ENCODE assay signal across 23 mouse cellular contexts in genomic region chr8:82995727-82996438, GRCm38 (mm10).
A peak's percentile ranks its signal among the peaks of the same experiment; 100 is the strongest.
DNase-seq lines count a peak whose midpoint lies in the region; ATAC-seq and TF ChIP-seq lines count a peak whose summit lies in the region.
"Had no signal": no experiment of that assay in that cellular context is flagged by ENCODE, and none has a peak within 500 bp of the region (broad histone marks: within the 10 kb centered on the region; RNA-seq: fewer than 3 reads in every experiment).

No protein-coding gene starts in this region.

- no peaks in the 10 kb centered on the region for H3K27me3 ChIP-seq in embryonic facial prominence, embryonic 11.5 days (ENCODE audit: control insufficient read depth, insufficient read depth, low read length)
- no peaks in the 10 kb centered on the region for H3K27me3 ChIP-seq in embryonic facial prominence, embryonic 10.5 days (replicated peaks; ENCODE audit: low read depth, poor library complexity, severe bottlenecking)
- no peaks in the 10 kb centered on the region for H3K27me3 ChIP-seq in CH12.LX (replicated peaks)
- H3K27me3 ChIP-seq in midbrain, embryonic 11.5 days (ENCODE audit: control insufficient read depth, insufficient read depth, low read length), result no peaks in the 10 kb centered on the region
- H3K27me3 ChIP-seq: forebrain, embryonic 13.5 days; hindbrain, embryonic 13.5 days; Patski had no signal

- no peak overlapping the region for H3K27ac ChIP-seq in embryonic facial prominence, embryonic 11.5 days (replicated peaks; ENCODE audit: low read depth, low read length)
- no peak overlapping the region for H3K27ac ChIP-seq in embryonic facial prominence, embryonic 10.5 days (replicated peaks)
- H3K27ac ChIP-seq in CH12.LX (ENCODE audit: insufficient read depth, low read depth), result no peak overlapping the region
- H3K27ac ChIP-seq in midbrain, embryonic 11.5 days (ENCODE audit: low read depth, low read length), result no peak overlapping the region
- H3K27ac ChIP-seq: forebrain, embryonic 10.5 days; forebrain, embryonic 13.5 days; gastrocnemius, adult 2 months; hindbrain, embryonic 13.5 days had no signal

- no peak for TF ChIP-seq CTCF in CH12.LX (conservative IDR thresholded peaks at IDR 0.05 in 1 of 2, IDR thresholded peaks at IDR 0.05 in 1 of 2; ENCODE audit: low read depth in 2 of 2, low read length in 2 of 2)

- in situ Hi-C loops in CH12.LX (cut with MboI; ENCODE audit: low pct_ligation_motif_present, low pct_unique_long_range_greater_than_20kb, low sequenced_read_pairs), result no loop called here

- no peak overlapping the region for H3K4me2 ChIP-seq in embryonic facial prominence, embryonic 11.5 days (ENCODE audit: low read depth, low read length)
- H3K4me2 ChIP-seq in CH12.LX (ENCODE audit: insufficient read depth, low read depth, poor library complexity, severe bottlenecking), result 0 out of 2 replicates have a peak overlapping the region, but pooled peaks have one; percentile 5
- no peak overlapping the region for H3K4me2 ChIP-seq in midbrain, embryonic 11.5 days
- H3K4me2 ChIP-seq: forebrain, embryonic 13.5 days; heart, embryonic 11.5 days; hindbrain, embryonic 13.5 days had no signal

- dilution Hi-C loops in CH12.LX (cut with MboI; ENCODE audit: extremely low pct_ligation_motif_present, extremely low pct_unique_long_range_greater_than_20kb, low sequenced_read_pairs), result no loop called here

- H3K36me3 ChIP-seq in embryonic facial prominence, embryonic 11.5 days (replicated peaks; ENCODE audit: control insufficient read depth, insufficient read depth, low read depth, low read length), result no peaks in the 10 kb centered on the region
- no peaks in the 10 kb centered on the region for H3K36me3 ChIP-seq in embryonic facial prominence, embryonic 10.5 days (replicated peaks)
- H3K36me3 ChIP-seq in CH12.LX (replicated peaks in 1 of 2; ENCODE audit: control insufficient read depth in 1 of 2, insufficient read depth in 1 of 2, low read length in 1 of 2), result no peaks in the 10 kb centered on the region
- H3K36me3 ChIP-seq in midbrain, embryonic 11.5 days (ENCODE audit: control insufficient read depth, insufficient read depth, low read length), result no peaks in the 10 kb centered on the region
- H3K36me3 ChIP-seq: forebrain, embryonic 10.5 days; G1E; hindbrain, embryonic 13.5 days had no signal

- 37% methylated on average over 3 of the region's 3 CpGs for WGBS in embryonic facial prominence, embryonic 11.5 days
- 56% methylated on average over 3 of the region's 3 CpGs for WGBS in embryonic facial prominence, embryonic 10.5 days
- 84% methylated on average over 3 of the region's 3 CpGs for WGBS in midbrain, embryonic 11.5 days

- no peak for TF ChIP-seq POLR2A in CH12.LX (IDR thresholded peaks at IDR 0.05; ENCODE audit: low read depth, low read length)

- H3K9ac ChIP-seq in embryonic facial prominence, embryonic 11.5 days (replicated peaks; ENCODE audit: low read length), result no peak overlapping the region
- H3K9ac ChIP-seq in CH12.LX (ENCODE audit: insufficient read depth, low read depth), result no peak overlapping the region
- no peak overlapping the region for H3K9ac ChIP-seq in midbrain, embryonic 11.5 days (ENCODE audit: low read length)
- H3K9ac ChIP-seq: forebrain, embryonic 13.5 days; hindbrain, embryonic 13.5 days had no signal

- DNase-seq in embryonic facial prominence, embryonic 11.5 days (ENCODE audit: low spot score), result peak; percentile 12
- DNase-seq in embryonic facial prominence, embryonic 10.5 days (ENCODE audit: low spot score), result no peak
- DNase-seq in CH12.LX (ENCODE audit: extremely low read depth), result peak; percentile 33
- peak; percentile 10 for DNase-seq in lung, postnatal 10 days
- peak; percentile 60 for DNase-seq in lung, postnatal 36 days
- DNase-seq in kidney, postnatal 14 days, result no peak
- DNase-seq in midbrain, embryonic 11.5 days (ENCODE audit: low spot score, missing footprints), result no peak
- DNase-seq: adrenal gland, postnatal 10 days; adrenal gland, postnatal 36 days; cerebellum, adult 2 months; cerebellum, adult 9-11 months; cerebellum, postnatal 25 days; gastrocnemius, adult 2 months; gastrocnemius, postnatal 14 days; heart, adult 11 months had no signal

- H3K4me3 ChIP-seq in embryonic facial prominence, embryonic 11.5 days (ENCODE audit: low read depth, low read length), result no peak overlapping the region
- no peak overlapping the region for H3K4me3 ChIP-seq in embryonic facial prominence, embryonic 10.5 days
- H3K4me3 ChIP-seq in CH12.LX (replicated peaks in 1 of 3; ENCODE audit: low read depth in 2 of 3, low read length in 2 of 3, poor library complexity in 1 of 3), result no peak overlapping the region
- no peak overlapping the region for H3K4me3 ChIP-seq in midbrain, embryonic 11.5 days (ENCODE audit: low read depth, low read length)
- H3K4me3 ChIP-seq: forebrain, embryonic 10.5 days; forebrain, embryonic 13.5 days; gastrocnemius, adult 2 months; hindbrain, embryonic 13.5 days had no signal

- peak; percentile 48; the same call in 1 of the 2 replicates for TF ChIP-seq EP300 in CH12.LX (IDR thresholded peaks at IDR 0.05; ENCODE audit: low read length)

- no peak for TF ChIP-seq RAD21 in CH12.LX (IDR thresholded peaks at IDR 0.05; ENCODE audit: low read depth, low read length)

- H3K9me3 ChIP-seq in embryonic facial prominence, embryonic 11.5 days (replicated peaks; ENCODE audit: control insufficient read depth, low read length), result no peaks in the 10 kb centered on the region
- H3K9me3 ChIP-seq in embryonic facial prominence, embryonic 10.5 days, result no peaks in the 10 kb centered on the region
- no peaks in the 10 kb centered on the region for H3K9me3 ChIP-seq in CH12.LX (replicated peaks; ENCODE audit: low read length)
- no peaks in the 10 kb centered on the region for H3K9me3 ChIP-seq in midbrain, embryonic 11.5 days (ENCODE audit: control insufficient read depth, low read length)
- H3K9me3 ChIP-seq: forebrain, embryonic 10.5 days; forebrain, embryonic 13.5 days; G1E; hindbrain, embryonic 13.5 days had no signal

- no peaks in the 10 kb centered on the region for H3K4me1 ChIP-seq in embryonic facial prominence, embryonic 11.5 days (ENCODE audit: control insufficient read depth, insufficient read depth, low read length)
- H3K4me1 ChIP-seq in embryonic facial prominence, embryonic 10.5 days, result peaks cover 12% of the 10 kb centered on the region; the same call in 1 of the 2 replicates
- peaks cover 34 to 89% of the 10 kb centered on the region in 2 experiments for H3K4me1 ChIP-seq in CH12.LX (ENCODE audit: control insufficient read depth in 1 of 2, insufficient read depth in 2 of 2)
- no peaks in the 10 kb centered on the region for H3K4me1 ChIP-seq in midbrain, embryonic 11.5 days (ENCODE audit: control insufficient read depth, insufficient read depth, low read length)
- H3K4me1 ChIP-seq: forebrain, embryonic 10.5 days; forebrain, embryonic 13.5 days; hindbrain, embryonic 13.5 days had no signal

- no peaks in the 10 kb centered on the region for H3K79me2 ChIP-seq in CH12.LX (replicated peaks; ENCODE audit: control insufficient read depth, extremely low read depth, insufficient read depth, poor library complexity, severe bottlenecking)

- no peak for ATAC-seq in embryonic facial prominence, embryonic 11.5 days (replicated peaks; ENCODE audit: insufficient number of reproducible peaks, low FRiP score, low TSS enrichment, low read depth)
- no peak for ATAC-seq in midbrain, embryonic 11.5 days (ENCODE audit: low FRiP score)
- ATAC-seq: forebrain, embryonic 13.5 days; forebrain, embryonic 16.5 days; hindbrain, embryonic 16.5 days; Patski had no signal

TF ChIP-seq in CH12.LX, 34 proteins besides CTCF, POLR2A, EP300 and RAD21:
- peak; percentile 53 for TF ChIP-seq ETS1 (conservative IDR thresholded peaks at IDR 0.05; ENCODE audit: low read depth, low read length)
- no peak for TF ChIP-seq USF1 (IDR thresholded peaks at IDR 0.05; ENCODE audit: low read depth, low read length)
- TF ChIP-seq IRF4 (IDR thresholded peaks at IDR 0.05; ENCODE audit: low read depth, low read length), result no peak
- no peak for TF ChIP-seq MAX (IDR thresholded peaks at IDR 0.05; ENCODE audit: low read length)
- peak; percentile 59; the same call in 1 of the 2 replicates for TF ChIP-seq MAFK (IDR thresholded peaks at IDR 0.05; ENCODE audit: insufficient replicate concordance, low read length)
- no peak for TF ChIP-seq KAT2A (IDR thresholded peaks at IDR 0.05; ENCODE audit: insufficient replicate concordance, low read length)
- no peak for TF ChIP-seq SIN3A (IDR thresholded peaks at IDR 0.05; ENCODE audit: low read length)
- TF ChIP-seq BHLHE40 (IDR thresholded peaks at IDR 0.05; ENCODE audit: low read depth, low read length), result peak; percentile 62
- no peak for TF ChIP-seq POLR2AphosphoS2 (IDR thresholded peaks at IDR 0.05; ENCODE audit: low read depth, low read length)
- TF ChIP-seq TCF12 (IDR thresholded peaks at IDR 0.05; ENCODE audit: low read depth, low read length), result no peak
TF ChIP-seq in CH12.LX: peak in this region for 3.

Comparison
In these comparisons a context has a peak if more than half of its experiments do, and no peak if none do; other contexts are left out.
1. DNase-seq: peak in embryonic facial prominence, embryonic 11.5 days (single experiment), CH12.LX (single experiment), lung, postnatal 10 days (single experiment) and lung, postnatal 36 days (single experiment); none in embryonic facial prominence, embryonic 10.5 days (single experiment), kidney, postnatal 14 days (single experiment) and midbrain, embryonic 11.5 days (single experiment).